Mouse (Mus musculus) lung, postnatal 14 days (tissue): ENCODE data around the gene Adam12.

Source experiments
- DNase-seq: peaks from one replicate; pipeline ENCODE4 v3.0.0; 2021

Adam12 gene

GRCm38 (mm10) chr7:133862233-133862632 lies 369.7 kb downstream of the Adam12 start:
- DNase-seq = no peak

- DNase-seq = no peak
These were observed 372.4 kb downstream of the Adam12 start for GRCm38 (mm10) chr7:133859548-133859947.

GRCm38 (mm10) chr7:133858506-133858905 lies 373.4 kb downstream of the Adam12 start:
- DNase-seq = no peak

GRCm38 (mm10) chr7:133856278-133856677 lies 375.7 kb downstream of the Adam12 start:
- DNase-seq = peak; percentile 79

GRCm38 (mm10) chr7:133850735-133851134 lies 381.2 kb downstream of the Adam12 start:
- no peak for DNase-seq

GRCm38 (mm10) chr7:133848180-133848579 lies 383.8 kb downstream of the Adam12 start:
- no peak for DNase-seq

GRCm38 (mm10) chr7:133847175-133847574 lies 384.8 kb downstream of the Adam12 start:
- DNase-seq = peak; percentile 26

- no peak for DNase-seq
These were observed 389.9 kb downstream of the Adam12 start for GRCm38 (mm10) chr7:133842079-133842478.

- peak; percentile 7 for DNase-seq
These were observed 392.4 kb downstream of the Adam12 start for GRCm38 (mm10) chr7:133839546-133839945.
